Mouse (Mus musculus): Measurements from ENCODE around the gene Pdzd8. TPM values are rescaled to one million over a fixed set of nuclear protein-coding genes. Genes with fewer than 3 reads are reported as not detected.

Pdzd8 gene
- 209 TPM for polyA plus RNA-seq (2014; fragmentation: Illumina TruSeq; extraction: RNeasy Lipid Tissue Mini Kit (QIAGEN cat#74804); ENCODE audit: low read depth, low replicate concordance)

GRCm38 (mm10) chr19:59345658-59346283 lies at the start of gene Pdzd8:
TSS of gene Pdzd8 (minus strand) at chr19:59345780.

GRCm38 (mm10) chr19:59321990-59322389 lies 23.6 kb downstream of the Pdzd8 start, which contains the start of gene Rps12-ps3:
TSS of gene Rps12-ps3 (plus strand) at chr19:59322290.

DNA sequence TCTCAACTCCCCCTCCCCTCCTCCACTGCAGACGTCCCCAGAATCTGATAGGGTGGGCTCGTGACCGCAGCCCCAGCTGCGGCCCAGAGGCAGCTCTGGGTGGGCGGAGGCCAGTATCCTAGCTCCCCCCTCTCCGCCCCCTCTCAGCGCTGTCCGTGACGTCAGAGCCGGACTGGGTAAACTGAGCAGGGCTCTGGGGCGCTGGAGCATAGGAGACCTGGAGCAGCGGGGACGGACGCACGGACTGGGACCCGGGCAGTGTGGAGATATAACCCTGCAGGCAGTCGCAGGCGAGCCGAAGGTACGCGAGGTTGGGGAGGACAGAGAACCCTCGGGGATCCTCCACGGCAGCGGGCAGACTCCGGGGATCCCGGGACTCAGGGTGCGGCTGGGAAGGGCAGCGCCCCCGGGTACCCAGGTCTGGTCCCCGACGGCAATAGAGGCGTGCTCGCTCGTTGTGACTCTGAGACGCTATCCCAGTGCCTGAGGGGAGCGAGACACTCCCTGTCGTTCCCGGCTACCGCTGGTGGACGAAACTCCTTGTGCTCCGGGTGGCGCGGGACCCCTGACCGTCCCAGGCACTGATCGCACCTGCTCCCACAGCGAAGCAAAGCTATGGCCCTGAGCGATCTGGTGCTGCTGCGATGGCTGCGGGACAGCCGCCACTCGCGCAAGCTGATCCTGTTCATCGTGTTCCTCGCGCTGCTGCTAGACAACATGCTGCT lies 84.7 kb downstream of the Pdzd8 start, which contains the start of gene Slc18a2:
TSS of gene Slc18a2 (plus strand) at position 179 of the 725 bp plus-strand sequence.

Other genes starting within 250 kb of the Pdzd8 start
- not detected for gene Vax1, start 175.7 kb downstream of the Pdzd8 start, polyA plus RNA-seq (2014; fragmentation: Illumina TruSeq; extraction: RNeasy Lipid Tissue Mini Kit (QIAGEN cat#74804); ENCODE audit: low read depth, low replicate concordance)
- gene Kcnk18, start 126.6 kb downstream of the Pdzd8 start, polyA plus RNA-seq (2014; fragmentation: Illumina TruSeq; extraction: RNeasy Lipid Tissue Mini Kit (QIAGEN cat#74804); ENCODE audit: low read depth, low replicate concordance), result not detected
- 0.21 TPM for gene Slc18a2, start 84.9 kb downstream of the Pdzd8 start, polyA plus RNA-seq (2014; fragmentation: Illumina TruSeq; extraction: RNeasy Lipid Tissue Mini Kit (QIAGEN cat#74804); ENCODE audit: low read depth, low replicate concordance)
- gene Rps12-ps3, start 23.5 kb downstream of the Pdzd8 start, polyA plus RNA-seq (2014; fragmentation: Illumina TruSeq; extraction: RNeasy Lipid Tissue Mini Kit (QIAGEN cat#74804); ENCODE audit: low read depth, low replicate concordance), result 0.62 TPM
- gene Emx2, start 112.6 kb upstream of the Pdzd8 start, polyA plus RNA-seq (2014; fragmentation: Illumina TruSeq; extraction: RNeasy Lipid Tissue Mini Kit (QIAGEN cat#74804); ENCODE audit: low read depth, low replicate concordance), result 33.9 TPM

Data from testis, adult 10 weeks (tissue).